Mouse (Mus musculus): ENCODE measurements around the gene Bicdl1. TPM values are rescaled to one million over a fixed set of nuclear protein-coding genes. Genes with fewer than 3 reads are reported as not detected.
A peak's percentile ranks its signal among the peaks of the same experiment; 100 is the strongest.

Bicdl1 gene
- total and polyA plus RNA-seq, 3 experiments, result 4.6 to 10.4 (median 6.1) TPM

GRCm38 (mm10) chr5:115644192-115644591 is 87.2 kb downstream of the Bicdl1 start:
- Histone ChIP-seq H3K27ac (no peak overlapping the region), H3K9ac (ENCODE audit: low read depth, low read length) (no peak overlapping the region), H3K36me3 (ENCODE audit: control insufficient read depth, insufficient read depth, low read length) (no peaks in the 10 kb centered on the region), H3K27me3 (ENCODE audit: control insufficient read depth, insufficient read depth, low read length) (no peaks in the 10 kb centered on the region), H3K4me1 (ENCODE audit: control insufficient read depth, insufficient read depth, low read length) (no peaks in the 10 kb centered on the region), H3K79me2 (replicated peaks; ENCODE audit: control insufficient read depth, insufficient read depth, low read length) (peaks cover 2% of the 10 kb centered on the region; the same call in 1 of the 2 replicates), H3K4me3 (no peak overlapping the region)
- WGBS, result 84% methylated on average over 9 of the region's 9 CpGs
- no peak for DNase-seq
- TF ChIP-seq EP300 (IDR thresholded peaks at IDR 0.05; ENCODE audit: insufficient read depth, low read depth, low read length) (no peak), CTCF (IDR thresholded peaks at IDR 0.05) (peak; percentile 21; the same call in 1 of the 2 replicates), POLR2A (IDR thresholded peaks at IDR 0.05; ENCODE audit: insufficient read depth, low read depth, low read length) (no peak)
- intact Hi-C loops (cut with DNase I), result no loop called here

- Histone ChIP-seq H3K4me3 (no peak overlapping the region), H3K27me3 (ENCODE audit: control insufficient read depth, insufficient read depth, low read length) (no peaks in the 10 kb centered on the region), H3K79me2 (replicated peaks; ENCODE audit: control insufficient read depth, insufficient read depth, low read length) (peaks cover 9% of the 10 kb centered on the region), H3K4me1 (ENCODE audit: control insufficient read depth, insufficient read depth, low read length) (peaks cover 17% of the 10 kb centered on the region), H3K9ac (ENCODE audit: low read depth, low read length) (no peak overlapping the region), H3K27ac (no peak overlapping the region), H3K36me3 (ENCODE audit: control insufficient read depth, insufficient read depth, low read length) (no peaks in the 10 kb centered on the region)
- DNase-seq, result peak in 1 of 2 experiments; percentile 57
- 35% methylated on average over 6 of the region's 6 CpGs for WGBS
- intact Hi-C loops (cut with DNase I), result loop anchor here (10.0 kb wide), 1 partner anchor 151 kb away; the partner anchor contains the start of gene Sirt4
- TF ChIP-seq POLR2A (IDR thresholded peaks at IDR 0.05; ENCODE audit: insufficient read depth, low read depth, low read length), result no peak
These were observed 95.9 kb downstream of the Bicdl1 start for GRCm38 (mm10) chr5:115635536-115635935.

- 83% methylated on average over 8 of the region's 8 CpGs for WGBS
- Histone ChIP-seq H3K4me1 (ENCODE audit: control insufficient read depth, insufficient read depth, low read length) (peaks cover 17% of the 10 kb centered on the region), H3K9ac (ENCODE audit: low read depth, low read length) (no peak overlapping the region), H3K79me2 (replicated peaks; ENCODE audit: control insufficient read depth, insufficient read depth, low read length) (peaks cover 9% of the 10 kb centered on the region), H3K4me3 (no peak overlapping the region), H3K36me3 (ENCODE audit: control insufficient read depth, insufficient read depth, low read length) (no peaks in the 10 kb centered on the region), H3K27ac (no peak overlapping the region), H3K27me3 (ENCODE audit: control insufficient read depth, insufficient read depth, low read length) (no peaks in the 10 kb centered on the region)
- no peak for DNase-seq
- TF ChIP-seq CTCF (IDR thresholded peaks at IDR 0.05) (no peak), EP300 (IDR thresholded peaks at IDR 0.05; ENCODE audit: insufficient read depth, low read depth, low read length) (no peak), POLR2A (IDR thresholded peaks at IDR 0.05; ENCODE audit: insufficient read depth, low read depth, low read length) (no peak)
- intact Hi-C loops (cut with DNase I), result loop anchor here (5.0 to 10.0 kb wide), 2 partner anchors 67 to 149 kb away; partner anchors contain the start of genes Gcn1l1 and Sirt4
These were observed 97.4 kb downstream of the Bicdl1 start for GRCm38 (mm10) chr5:115634046-115634445.

- H3K27me3 ChIP-seq (ENCODE audit: control insufficient read depth, insufficient read depth, low read length), result no peaks in the 10 kb centered on the region
- no peak overlapping the region for H3K27ac ChIP-seq
- intact Hi-C loops (cut with DNase I), result loop anchor here (2.0 to 10.0 kb wide), 3 partner anchors 20 to 148 kb away; partner anchors contain the start of genes Gcn1l1 and Sirt4
- H3K79me2 ChIP-seq (replicated peaks; ENCODE audit: control insufficient read depth, insufficient read depth, low read length), result peaks cover 7% of the 10 kb centered on the region
- no peaks in the 10 kb centered on the region for H3K36me3 ChIP-seq (ENCODE audit: control insufficient read depth, insufficient read depth, low read length)
- 40% methylated on average over 4 of the region's 4 CpGs for WGBS
- H3K9ac ChIP-seq (ENCODE audit: low read depth, low read length), result peak overlapping the region; percentile 83
- peak overlapping the region; percentile 75 for H3K4me3 ChIP-seq
- TF ChIP-seq POLR2A (IDR thresholded peaks at IDR 0.05; ENCODE audit: insufficient read depth, low read depth, low read length), result no peak
- TF ChIP-seq EP300 (IDR thresholded peaks at IDR 0.05; ENCODE audit: insufficient read depth, low read depth, low read length), result no peak
- no peak for TF ChIP-seq CTCF (IDR thresholded peaks at IDR 0.05)
- no peak for DNase-seq
- H3K4me1 ChIP-seq (ENCODE audit: control insufficient read depth, insufficient read depth, low read length), result peaks cover 17% of the 10 kb centered on the region
These were observed 98.4 kb downstream of the Bicdl1 start for GRCm38 (mm10) chr5:115633060-115633459.

GRCm38 (mm10) chr5:115632358-115632714 is 99.1 kb downstream of the Bicdl1 start:
- H3K4me1 ChIP-seq (ENCODE audit: control insufficient read depth, insufficient read depth, low read length), result peaks cover 17% of the 10 kb centered on the region
- 2% methylated on average over 28 of the region's 30 CpGs for WGBS
- H3K9ac ChIP-seq (ENCODE audit: low read depth, low read length), result peak overlapping the region; percentile 83
- no peak for TF ChIP-seq EP300 (IDR thresholded peaks at IDR 0.05; ENCODE audit: insufficient read depth, low read depth, low read length)
- TF ChIP-seq CTCF (IDR thresholded peaks at IDR 0.05), result no peak
- no peak for TF ChIP-seq POLR2A (IDR thresholded peaks at IDR 0.05; ENCODE audit: insufficient read depth, low read depth, low read length)
- peak in 1 of 2 experiments; percentile 52 for DNase-seq
- no peaks in the 10 kb centered on the region for H3K27me3 ChIP-seq (ENCODE audit: control insufficient read depth, insufficient read depth, low read length)
- H3K27ac ChIP-seq, result peak overlapping the region; percentile 72
- intact Hi-C loops (cut with DNase I), result loop anchor here (2.0 to 10.0 kb wide), 3 partner anchors 20 to 148 kb away; partner anchors contain the start of genes Gcn1l1 and Sirt4
- H3K79me2 ChIP-seq (replicated peaks; ENCODE audit: control insufficient read depth, insufficient read depth, low read length), result peaks cover 7% of the 10 kb centered on the region
- H3K4me3 ChIP-seq, result peak overlapping the region; percentile 75
- no peaks in the 10 kb centered on the region for H3K36me3 ChIP-seq (ENCODE audit: control insufficient read depth, insufficient read depth, low read length)

GRCm38 (mm10) chr5:115631505-115632357 is 99.7 kb downstream of the Bicdl1 start, which contains the start of gene Rab35:
Rab35 (plus strand) TSS chr5:115631908.
- Histone ChIP-seq H3K27me3 (ENCODE audit: control insufficient read depth, insufficient read depth, low read length) (no peaks in the 10 kb centered on the region), H3K79me2 (replicated peaks; ENCODE audit: control insufficient read depth, insufficient read depth, low read length) (peaks cover 7% of the 10 kb centered on the region), H3K9ac (ENCODE audit: low read depth, low read length) (peak within 1 kb of the TSS; percentile 83), H3K27ac (peak within 1 kb of the TSS; percentile 98), H3K36me3 (ENCODE audit: control insufficient read depth, insufficient read depth, low read length) (no peaks in the 10 kb centered on the region), H3K4me3 (peak within 1 kb of the TSS; percentile 75), H3K4me1 (ENCODE audit: control insufficient read depth, insufficient read depth, low read length) (peaks cover 17% of the 10 kb centered on the region)
- WGBS, result 2% methylated on average over 101 of the region's 125 CpGs
- peak; percentile 97 for TF ChIP-seq POLR2A (IDR thresholded peaks at IDR 0.05; ENCODE audit: insufficient read depth, low read depth, low read length)
- peak; percentile 40 for TF ChIP-seq CTCF (IDR thresholded peaks at IDR 0.05)
- 0 out of 2 replicates have a peak, but pooled peaks have one; percentile 14 for TF ChIP-seq EP300 (IDR thresholded peaks at IDR 0.05; ENCODE audit: insufficient read depth, low read depth, low read length)
- intact Hi-C loops (cut with DNase I), result loop anchor here (2.0 to 10.0 kb wide), 3 partner anchors 21 to 147 kb away; partner anchors contain the start of genes Gcn1l1 and Sirt4
- peak; percentile 98 to 99 for DNase-seq
